Mouse (Mus musculus): Measurements from ENCODE around the gene Tex101. TPM values are rescaled to one million over a fixed set of nuclear protein-coding genes. Genes with fewer than 3 reads are reported as not detected.

Gene Tex101
- total RNA-seq, 1 experiment, result 9.5 TPM

- no peak for TF ChIP-seq HCFC1 (IDR thresholded peaks at IDR 0.05; ENCODE audit: borderline replicate concordance, insufficient read depth, low read length)
- no peak for TF ChIP-seq MAFK (IDR thresholded peaks at IDR 0.05; ENCODE audit: insufficient read depth, low read depth, low read length)
- TF ChIP-seq CHD2 (IDR thresholded peaks at IDR 0.05; ENCODE audit: low read depth, low read length), result no peak
- TF ChIP-seq ZNF384 (IDR thresholded peaks at IDR 0.05; ENCODE audit: low read depth, low read length), result no peak
- no peak for TF ChIP-seq ZC3H11A (IDR thresholded peaks at IDR 0.05; ENCODE audit: borderline replicate concordance, low read depth, low read length)
- no peak for DNase-seq (ENCODE audit: low read depth, low spot score)
- H3K4me1 ChIP-seq (ENCODE audit: control insufficient read depth in 2 of 2, insufficient read depth in 2 of 2, low read length in 2 of 2, poor library complexity in 1 of 2), result peaks cover 0 to 11% of the 10 kb centered on the region in 2 experiments; a peak in 2 of 4 replicates
- in situ Hi-C loops (cut with MboI; ENCODE audit: low sequenced_read_pairs in 2 of 2, unreplicated experiment in 2 of 2), result no loop called here
- no peak overlapping the region for H3K9ac ChIP-seq (ENCODE audit: insufficient read depth, low read depth, low read length, poor library complexity, severe bottlenecking)
- no peaks in the 10 kb centered on the region for H3K36me3 ChIP-seq (ENCODE audit: control insufficient read depth, insufficient read depth, low read length, poor library complexity, severe bottlenecking)
- H3K27ac ChIP-seq (ENCODE audit: insufficient read depth, low read depth, low read length, poor library complexity, severe bottlenecking), result peak overlapping the region; percentile 12; the same call in 1 of the 2 replicates
- no peaks in the 10 kb centered on the region for H3K9me3 ChIP-seq (ENCODE audit: control insufficient read depth, insufficient read depth, low read depth, low read length)
- no peak overlapping the region for H3K4me3 ChIP-seq (ENCODE audit: insufficient read depth in 1 of 2, low read depth in 1 of 2, low read length in 2 of 2, poor library complexity in 1 of 2, severe bottlenecking in 1 of 2)
Observed at GRCm38 (mm10) chr7:24661118-24661904, 15.2 kb downstream of the Tex101 start.

DNA sequence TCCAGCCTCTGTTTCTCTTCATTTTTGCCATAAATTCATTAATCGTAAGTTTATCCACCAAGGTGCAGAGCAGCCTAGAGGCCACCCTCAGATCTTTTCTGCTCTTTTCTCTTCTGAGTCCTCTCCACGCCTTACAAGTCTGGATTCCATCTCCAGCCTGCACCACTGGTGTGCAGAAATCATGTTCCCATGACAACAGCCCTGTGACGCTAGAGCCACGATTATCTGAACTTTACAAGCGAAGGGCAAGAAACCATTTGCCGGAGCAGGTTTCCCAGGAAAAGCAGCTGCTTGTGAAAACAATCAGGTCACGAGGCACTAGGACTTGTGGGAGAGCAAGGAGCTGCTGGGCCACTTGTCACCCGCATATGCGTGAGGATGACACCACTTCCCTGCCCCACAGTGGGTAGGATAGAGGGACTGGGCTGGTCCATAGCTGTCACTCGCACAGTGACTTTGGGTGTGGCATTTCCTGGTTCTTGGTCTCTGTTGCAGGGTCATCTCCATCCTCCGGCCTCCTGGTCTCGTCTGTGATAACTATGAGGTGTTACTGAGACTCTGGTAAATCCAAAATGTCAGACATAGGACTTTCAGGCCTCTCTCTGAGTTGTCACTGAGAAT lies 16.6 kb downstream of the Tex101 start:
- H3K9me3 ChIP-seq (ENCODE audit: control insufficient read depth, insufficient read depth, low read depth, low read length), result no peaks in the 10 kb centered on the region
- H3K27ac ChIP-seq (ENCODE audit: insufficient read depth, low read depth, low read length, poor library complexity, severe bottlenecking), result no peak overlapping the region; the same call in 1 of the 2 replicates
- TF ChIP-seq CHD2 (IDR thresholded peaks at IDR 0.05; ENCODE audit: low read depth, low read length), result no peak
- TF ChIP-seq HCFC1 (IDR thresholded peaks at IDR 0.05; ENCODE audit: borderline replicate concordance, insufficient read depth, low read length), result no peak
- TF ChIP-seq MAFK (IDR thresholded peaks at IDR 0.05; ENCODE audit: insufficient read depth, low read depth, low read length), result no peak
- TF ChIP-seq ZC3H11A (IDR thresholded peaks at IDR 0.05; ENCODE audit: borderline replicate concordance, low read depth, low read length), result no peak
- no peak for TF ChIP-seq ZNF384 (IDR thresholded peaks at IDR 0.05; ENCODE audit: low read depth, low read length)
- H3K4me1 ChIP-seq (ENCODE audit: control insufficient read depth in 2 of 2, insufficient read depth in 2 of 2, low read length in 2 of 2, poor library complexity in 1 of 2), result peaks cover 0 to 8% of the 10 kb centered on the region in 2 experiments; a peak in 2 of 4 replicates
- no peak overlapping the region for H3K4me3 ChIP-seq (ENCODE audit: insufficient read depth in 1 of 2, low read depth in 1 of 2, low read length in 2 of 2, poor library complexity in 1 of 2, severe bottlenecking in 1 of 2)
- no peaks in the 10 kb centered on the region for H3K36me3 ChIP-seq (ENCODE audit: control insufficient read depth, insufficient read depth, low read length, poor library complexity, severe bottlenecking)
- in situ Hi-C loops (cut with MboI; ENCODE audit: low sequenced_read_pairs in 2 of 2, unreplicated experiment in 2 of 2), result no loop called here
- no peak for DNase-seq (ENCODE audit: low read depth, low spot score)
- H3K9ac ChIP-seq (ENCODE audit: insufficient read depth, low read depth, low read length, poor library complexity, severe bottlenecking), result no peak overlapping the region

GRCm38 (mm10) chr7:24653681-24654080 lies 22.8 kb downstream of the Tex101 start:
- Histone ChIP-seq H3K9ac (ENCODE audit: insufficient read depth, low read depth, low read length, poor library complexity, severe bottlenecking) (no peak overlapping the region), H3K36me3 (ENCODE audit: control insufficient read depth, insufficient read depth, low read length, poor library complexity, severe bottlenecking) (no peaks in the 10 kb centered on the region), H3K9me3 (ENCODE audit: control insufficient read depth, insufficient read depth, low read depth, low read length) (no peaks in the 10 kb centered on the region), H3K4me1 (ENCODE audit: control insufficient read depth in 2 of 2, insufficient read depth in 2 of 2, low read length in 2 of 2, poor library complexity in 1 of 2) (peaks cover 0 to 4% of the 10 kb centered on the region in 2 experiments; a peak in 1 of 4 replicates), H3K27ac (ENCODE audit: insufficient read depth, low read depth, low read length, poor library complexity, severe bottlenecking) (no peak overlapping the region), H3K4me3 (ENCODE audit: insufficient read depth in 1 of 2, low read depth in 1 of 2, low read length in 2 of 2, poor library complexity in 1 of 2, severe bottlenecking in 1 of 2) (no peak overlapping the region)
- in situ Hi-C loops (cut with MboI; ENCODE audit: low sequenced_read_pairs in 2 of 2, unreplicated experiment in 2 of 2), result no loop called here
- DNase-seq (ENCODE audit: low read depth, low spot score), result peak; percentile 56
- TF ChIP-seq HCFC1 (IDR thresholded peaks at IDR 0.05; ENCODE audit: borderline replicate concordance, insufficient read depth, low read length) (no peak), CHD2 (IDR thresholded peaks at IDR 0.05; ENCODE audit: low read depth, low read length) (no peak), ZNF384 (IDR thresholded peaks at IDR 0.05; ENCODE audit: low read depth, low read length) (no peak), ZC3H11A (IDR thresholded peaks at IDR 0.05; ENCODE audit: borderline replicate concordance, low read depth, low read length) (no peak), MAFK (IDR thresholded peaks at IDR 0.05; ENCODE audit: insufficient read depth, low read depth, low read length) (no peak)

DNA sequence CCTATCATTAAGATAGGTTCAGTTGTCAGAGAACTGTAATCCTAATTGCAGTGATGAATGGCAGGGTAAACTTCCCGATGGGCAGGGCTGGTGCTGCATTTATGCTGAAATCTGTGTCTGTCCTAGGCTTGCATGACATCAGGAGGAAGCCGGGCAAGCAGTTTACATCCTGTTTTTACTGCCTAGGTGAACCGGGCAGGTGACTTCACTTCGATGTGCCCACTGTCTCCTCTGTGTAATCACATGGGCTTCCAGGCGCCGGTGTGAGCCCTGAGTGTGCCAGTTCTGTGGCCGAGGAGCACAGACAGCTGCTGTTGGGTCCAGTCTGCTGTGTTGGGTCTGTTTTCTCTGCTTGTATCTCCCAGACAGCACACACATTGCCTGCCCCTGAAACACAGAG lies 30.0 kb downstream of the Tex101 start:
- Histone ChIP-seq H3K4me1 (ENCODE audit: control insufficient read depth in 2 of 2, insufficient read depth in 2 of 2, low read length in 2 of 2, poor library complexity in 1 of 2) (0 out of 4 replicates have a peak, but pooled peaks cover 0 to 2% of the 10 kb centered on the region in 2 experiments), H3K4me3 (ENCODE audit: insufficient read depth in 1 of 2, low read depth in 1 of 2, low read length in 2 of 2, poor library complexity in 1 of 2, severe bottlenecking in 1 of 2) (no peak overlapping the region), H3K9ac (ENCODE audit: insufficient read depth, low read depth, low read length, poor library complexity, severe bottlenecking) (no peak overlapping the region), H3K36me3 (ENCODE audit: control insufficient read depth, insufficient read depth, low read length, poor library complexity, severe bottlenecking) (no peaks in the 10 kb centered on the region), H3K27ac (ENCODE audit: insufficient read depth, low read depth, low read length, poor library complexity, severe bottlenecking) (no peak overlapping the region), H3K9me3 (ENCODE audit: control insufficient read depth, insufficient read depth, low read depth, low read length) (no peaks in the 10 kb centered on the region)
- in situ Hi-C loops (cut with MboI; ENCODE audit: low sequenced_read_pairs in 2 of 2, unreplicated experiment in 2 of 2), result no loop called here
- TF ChIP-seq ZC3H11A (IDR thresholded peaks at IDR 0.05; ENCODE audit: borderline replicate concordance, low read depth, low read length), result no peak
- TF ChIP-seq MAFK (IDR thresholded peaks at IDR 0.05; ENCODE audit: insufficient read depth, low read depth, low read length), result no peak
- no peak for TF ChIP-seq ZNF384 (IDR thresholded peaks at IDR 0.05; ENCODE audit: low read depth, low read length)
- no peak for DNase-seq (ENCODE audit: low read depth, low spot score)
